ENCODE assay signal across 8 mouse cellular contexts in genomic region chr10:21991986-21992833, GRCm38 (mm10).
DNase-seq lines count a peak whose midpoint lies in the region; ATAC-seq and TF ChIP-seq lines count a peak whose summit lies in the region.

No protein-coding gene starts in this region.

- H3K4me3 ChIP-seq in intestine, embryonic 16.5 days (ENCODE audit: low read length) = peak overlapping the region; percentile 77
- peak overlapping the region; percentile 14 to 64 for H3K4me3 ChIP-seq in liver, embryonic 14.5 days (ENCODE audit: insufficient read depth in 1 of 2, low read depth in 2 of 2, low read length in 2 of 2)

- no peak for TF ChIP-seq CTCF in liver, embryonic 14.5 days (IDR thresholded peaks at IDR 0.05; ENCODE audit: low read depth)

- ATAC-seq in granulocyte monocyte progenitor cell, adult 5-6 weeks (replicated peaks; ENCODE audit: poor library complexity, severe bottlenecking) = peak; percentile 9; the same call in 1 of the 2 replicates
- ATAC-seq in intestine, embryonic 16.5 days = no peak
- ATAC-seq in liver, embryonic 14.5 days (ENCODE audit: insufficient read depth) = no peak
- no peak for ATAC-seq in inflammation-experienced regulatory T-cells, adult 6 months

- no peaks in the 10 kb centered on the region for H3K36me3 ChIP-seq in intestine, embryonic 16.5 days (ENCODE audit: control insufficient read depth, insufficient read depth, low read length)
- no peaks in the 10 kb centered on the region for H3K36me3 ChIP-seq in liver, embryonic 14.5 days (replicated peaks; ENCODE audit: control insufficient read depth, insufficient read depth, low read depth)

- peak; percentile 36 to 41 for DNase-seq in cerebellum, postnatal 10 days
- DNase-seq in cerebellum, adult 11-12 months = no peak
- DNase-seq in adrenal gland, postnatal 14 days = peak; percentile 68
- no peak for DNase-seq in liver, embryonic 14.5 days (ENCODE audit: low read depth in 3 of 3, low spot score in 3 of 3)
- DNase-seq in naive thymus-derived CD4-positive, alpha-beta T cell, adult 2 months (ENCODE audit: low read depth) = peak; percentile 57

- 21% methylated on average over 17 of the region's 17 CpGs for WGBS in intestine, embryonic 16.5 days
- WGBS in liver, embryonic 14.5 days (ENCODE audit: insufficient replicate concordance) = 13% methylated on average over 17 of the region's 17 CpGs

- H3K4me2 ChIP-seq in intestine, embryonic 16.5 days (ENCODE audit: low read depth, low read length) = peak overlapping the region; percentile 61
- peak overlapping the region; percentile 80 for H3K4me2 ChIP-seq in liver, embryonic 14.5 days (ENCODE audit: low read depth)

- peak overlapping the region; percentile 58 for H3K27ac ChIP-seq in intestine, embryonic 16.5 days (ENCODE audit: low read length)
- H3K27ac ChIP-seq in liver, embryonic 14.5 days = no peak overlapping the region

- H3K4me1 ChIP-seq in intestine, embryonic 16.5 days (ENCODE audit: control insufficient read depth, insufficient read depth, low read length) = peaks cover 9% of the 10 kb centered on the region
- H3K4me1 ChIP-seq in liver, embryonic 14.5 days (replicated peaks; ENCODE audit: control insufficient read depth in 2 of 2, insufficient read depth in 2 of 2, low read length in 1 of 2) = no peaks in the 10 kb centered on the region; a peak in 1 of 4 replicates

- H3K9me3 ChIP-seq in intestine, embryonic 16.5 days (ENCODE audit: control insufficient read depth, low read length) = no peaks in the 10 kb centered on the region
- H3K9me3 ChIP-seq in liver, embryonic 14.5 days (ENCODE audit: control insufficient read depth, low read length) = no peaks in the 10 kb centered on the region

- H3K27me3 ChIP-seq in intestine, embryonic 16.5 days (replicated peaks; ENCODE audit: control insufficient read depth, insufficient read depth, low read length) = no peaks in the 10 kb centered on the region
- H3K27me3 ChIP-seq in liver, embryonic 14.5 days (ENCODE audit: control insufficient read depth, insufficient read depth, low read length) = peaks cover 33% of the 10 kb centered on the region

- peak overlapping the region; percentile 84; the same call in 1 of the 2 replicates for H3K9ac ChIP-seq in intestine, embryonic 16.5 days (ENCODE audit: low read depth, low read length)
- H3K9ac ChIP-seq in liver, embryonic 14.5 days (replicated peaks) = no peak overlapping the region; the same call in 1 of the 2 replicates

- TF ChIP-seq EP300 in liver, embryonic 14.5 days (IDR thresholded peaks at IDR 0.05; ENCODE audit: low read depth) = no peak

Comparison
In these comparisons a context has a peak if more than half of its experiments do, and no peak if none do; other contexts are left out.
1. DNase-seq: peak in cerebellum, postnatal 10 days (2 of 2), adrenal gland, postnatal 14 days (single experiment) and naive thymus-derived CD4-positive, alpha-beta T cell, adult 2 months (single experiment); none in cerebellum, adult 11-12 months (single experiment) and liver, embryonic 14.5 days (0 of 3).